Mouse (Mus musculus): Measurements from ENCODE around the gene Ssh2.
A peak's percentile ranks its signal among the peaks of the same experiment; 100 is the strongest.
"Not testable (repeated sequence)": the region's sequence is repeated elsewhere in the genome, so short reads cannot be mapped to it uniquely, and the experiment has no call there.

Ssh2 gene

DNA sequence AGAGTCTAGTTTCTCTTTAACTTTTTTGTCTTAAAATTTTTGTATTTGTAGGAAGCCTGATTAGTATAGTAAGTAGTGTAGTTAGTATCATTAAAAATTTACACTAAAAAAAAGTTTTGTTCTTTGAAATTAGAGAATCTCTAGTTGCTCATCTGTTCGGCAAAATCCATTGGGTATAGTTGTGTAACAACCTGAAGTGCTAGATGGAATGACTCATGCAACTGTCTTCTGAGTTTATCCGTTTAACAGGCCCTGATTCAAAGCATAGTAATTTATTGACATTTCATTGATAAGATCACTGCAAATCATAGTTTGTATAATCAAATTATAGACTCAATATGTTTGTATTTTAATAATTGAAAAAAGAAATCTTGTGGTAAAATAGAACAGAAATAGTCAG, 14.7 kb downstream of the Ssh2 start:
- DNase-seq (ENCODE audit: low spot score in 2 of 2), result no peak

DNA sequence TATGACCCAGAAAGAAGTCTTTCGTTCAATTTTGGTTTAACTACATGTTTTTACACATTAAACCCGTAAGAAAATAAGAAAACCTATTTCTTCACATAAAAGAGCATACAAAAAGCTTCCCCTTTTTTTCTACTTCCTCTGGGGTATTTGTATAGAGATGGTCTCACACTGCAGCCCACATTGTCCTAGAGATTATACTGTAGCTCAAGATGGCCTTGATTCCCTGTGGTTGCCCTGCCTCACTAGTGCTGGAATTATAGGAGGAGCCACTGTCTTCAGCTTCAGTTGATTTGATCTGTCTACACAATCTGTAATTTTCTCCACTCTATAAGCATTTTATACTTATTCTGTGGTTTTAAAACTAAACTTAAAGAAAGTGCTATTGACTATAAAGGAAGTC, 15.4 kb downstream of the Ssh2 start:
- DNase-seq (ENCODE audit: low spot score in 2 of 2), result no peak

GRCm38 (mm10) chr11:77235267-77235666, 19.2 kb downstream of the Ssh2 start:
- DNase-seq (ENCODE audit: low spot score in 2 of 2), result no peak

DNA sequence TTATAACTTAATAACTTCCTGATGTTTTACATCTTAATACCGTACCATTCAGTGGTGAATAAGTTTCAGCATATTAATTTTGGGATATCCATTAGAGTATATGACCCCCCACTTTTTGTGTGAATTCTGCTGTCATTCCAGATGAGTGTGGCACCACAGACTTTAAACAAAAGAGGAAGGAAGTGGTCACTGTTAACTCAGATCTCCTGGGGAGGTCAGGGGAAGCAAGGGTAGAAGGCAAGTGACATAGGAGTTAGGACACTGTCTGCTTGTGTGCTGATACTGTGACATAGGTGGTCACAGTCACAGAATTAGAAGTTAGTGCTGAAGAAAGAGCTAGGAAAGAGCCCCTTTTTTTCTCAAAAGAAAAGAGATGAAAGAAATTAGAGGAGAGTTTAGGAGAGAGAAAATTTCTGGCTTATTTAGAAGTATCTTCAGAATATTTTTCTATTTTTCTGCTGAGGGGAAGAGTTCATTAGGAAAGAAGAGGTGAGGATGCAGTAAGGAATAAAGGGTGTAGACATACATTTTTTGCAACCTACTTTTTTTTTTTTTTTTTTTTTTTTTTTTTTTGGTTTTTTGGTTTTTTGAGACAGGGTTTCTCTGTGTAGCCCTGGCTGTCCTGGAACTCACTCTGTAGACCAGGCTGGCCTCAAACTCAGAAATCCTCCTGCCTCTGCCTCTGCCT, 23.7 kb downstream of the Ssh2 start:
- DNase-seq (ENCODE audit: low spot score in 2 of 2), result peak; percentile 17 to 24

DNA sequence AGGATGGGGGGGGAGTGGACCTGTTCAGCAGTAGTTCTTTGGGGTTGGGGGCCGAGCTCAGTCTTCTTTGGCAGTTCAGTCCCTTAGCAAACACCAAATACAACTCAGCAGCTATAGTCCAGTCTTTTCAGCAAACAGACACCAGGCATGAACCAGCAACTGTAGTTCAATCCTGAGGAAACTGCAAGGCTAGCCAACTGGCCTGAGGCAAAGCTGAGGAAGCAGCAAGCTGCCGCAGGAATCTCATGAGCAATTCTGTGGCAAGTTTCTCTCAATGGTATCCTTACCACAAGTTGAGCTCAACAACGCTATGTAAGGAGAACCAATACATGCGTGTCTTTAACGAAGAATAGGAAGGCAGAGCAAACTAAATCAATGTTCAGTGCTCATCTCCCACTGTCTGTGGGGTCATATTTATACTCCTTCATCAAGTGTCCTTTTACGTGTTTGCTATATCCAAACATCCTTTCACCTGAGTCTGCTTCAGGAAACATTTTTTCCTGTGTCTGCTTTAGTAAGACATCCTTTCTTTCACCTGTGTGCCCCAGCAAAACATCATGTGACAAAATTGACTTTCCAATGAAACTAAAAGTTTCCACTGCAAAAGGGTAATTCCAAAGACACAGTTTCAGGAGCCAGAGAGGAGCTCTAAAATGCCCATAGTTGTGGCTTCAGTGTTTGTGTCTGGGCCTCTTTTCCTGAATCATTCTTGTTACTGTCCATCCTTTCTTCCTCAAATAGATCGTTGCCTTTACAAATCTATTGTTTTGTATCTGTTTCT, 24.6 kb downstream of the Ssh2 start:
- no peak for DNase-seq (ENCODE audit: low spot score in 2 of 2)

- DNase-seq (ENCODE audit: low spot score in 2 of 2), result no peak
Measured at GRCm38 (mm10) chr11:77242912-77243311, 26.8 kb downstream of the Ssh2 start.

DNA sequence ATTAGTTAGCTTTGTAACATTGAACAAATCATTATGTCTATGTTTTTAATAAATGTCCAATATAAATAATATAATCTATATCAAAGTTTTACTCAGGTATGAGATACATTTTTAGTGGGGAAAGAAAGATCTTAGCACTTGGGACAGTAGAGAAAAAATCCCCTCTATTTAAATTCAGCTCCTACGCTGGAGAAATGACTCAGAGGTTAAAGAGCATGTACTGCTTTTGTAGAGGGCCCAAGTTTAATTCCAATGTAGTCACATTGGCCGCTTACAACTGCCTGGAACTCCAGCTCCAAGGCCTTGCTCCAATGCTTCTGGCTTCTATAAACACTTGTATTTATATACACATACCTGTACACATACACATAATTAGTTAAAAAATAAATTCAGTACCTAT, 36.7 kb downstream of the Ssh2 start:
- no peak for DNase-seq (ENCODE audit: low spot score in 2 of 2)

GRCm38 (mm10) chr11:77259441-77259840, 43.4 kb downstream of the Ssh2 start:
- no peak for DNase-seq (ENCODE audit: low spot score in 2 of 2)

DNA sequence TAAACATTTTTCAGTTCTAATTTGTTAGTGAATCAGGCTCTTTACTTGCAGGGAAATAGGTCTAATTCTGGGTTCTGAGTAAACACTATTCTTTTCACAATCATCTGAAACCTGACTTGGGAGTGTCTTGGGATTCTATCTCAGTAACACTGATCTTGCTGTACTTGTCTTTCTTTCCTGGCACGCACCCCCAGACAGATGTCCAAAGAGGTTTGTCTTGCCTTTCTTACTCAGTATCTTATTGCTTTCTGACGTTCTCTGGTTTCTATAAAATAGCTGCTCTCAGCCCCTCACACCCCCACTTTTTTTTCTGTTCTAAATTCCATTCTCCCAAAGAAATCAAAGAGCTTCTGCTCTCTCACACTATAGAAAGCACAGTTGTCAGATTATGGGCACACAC, 51.3 kb downstream of the Ssh2 start:
- no peak for DNase-seq (ENCODE audit: low spot score in 2 of 2)

- DNase-seq (ENCODE audit: low spot score in 2 of 2), result no peak
Measured at GRCm38 (mm10) chr11:77276000-77276399, 59.9 kb downstream of the Ssh2 start.

- not testable (repeated sequence) for DNase-seq (ENCODE audit: low spot score in 2 of 2)
Measured at GRCm38 (mm10) chr11:77278538-77278937, 62.5 kb downstream of the Ssh2 start.

DNA sequence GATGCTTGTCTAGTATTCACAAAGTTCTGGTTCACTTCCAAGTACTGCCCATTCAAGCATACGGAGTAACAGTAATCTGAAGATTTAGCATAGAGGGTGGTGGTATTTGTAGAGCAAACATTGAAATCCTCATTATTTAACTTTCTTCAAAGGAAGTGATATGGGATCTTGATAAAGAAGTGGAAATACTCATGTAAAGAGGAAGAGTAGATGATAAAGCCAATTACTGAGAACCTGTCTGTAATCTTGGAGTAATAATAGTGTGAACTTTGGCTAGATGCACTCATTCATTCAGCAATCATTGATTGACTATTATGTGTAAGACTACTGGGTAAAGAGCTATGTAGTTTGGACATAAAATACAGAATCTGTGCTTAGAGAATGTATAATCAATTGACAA, 64.1 kb downstream of the Ssh2 start:
- no peak for DNase-seq (ENCODE audit: low spot score in 2 of 2)

DNA sequence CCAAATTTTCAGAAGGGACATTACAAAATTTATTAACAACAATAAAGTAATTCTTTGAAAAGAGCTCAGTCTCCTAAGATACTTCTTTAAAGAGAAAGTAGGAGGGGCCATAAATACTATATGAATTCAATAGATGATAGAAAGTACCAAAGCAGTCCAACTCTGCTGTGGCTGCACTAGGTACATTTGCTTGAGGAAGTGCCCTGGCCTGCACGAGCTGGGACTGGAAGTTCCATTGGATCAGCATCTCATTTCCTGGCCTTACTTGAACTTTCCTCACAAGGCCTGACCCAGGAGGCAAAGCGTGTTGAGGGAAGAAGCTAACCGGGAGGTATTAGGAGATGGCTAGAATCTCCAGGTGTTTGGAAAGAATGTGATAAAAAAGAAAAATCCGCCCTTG, 75.4 kb downstream of the Ssh2 start:
- DNase-seq (ENCODE audit: low spot score in 2 of 2), result no peak

DNA sequence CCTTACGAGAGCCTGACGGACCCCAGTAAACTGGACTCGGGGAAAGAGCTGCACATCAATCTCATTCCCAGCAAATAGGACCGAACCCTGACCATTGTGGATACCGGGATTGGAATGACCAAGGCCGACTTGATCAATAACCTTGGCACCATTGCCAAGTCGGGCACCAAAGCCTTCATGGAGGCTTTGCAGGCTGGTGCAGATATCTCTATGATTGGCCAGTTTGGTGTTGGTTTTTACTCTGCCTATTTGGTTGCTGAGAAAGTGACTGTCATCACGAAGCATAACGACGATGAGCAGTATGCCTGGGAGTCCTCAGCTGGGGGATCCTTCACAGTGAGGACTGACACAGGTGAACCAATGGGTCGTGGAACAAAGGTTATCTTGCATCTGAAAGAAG, 77.6 kb downstream of the Ssh2 start:
- not testable (repeated sequence) for DNase-seq (ENCODE audit: low spot score in 2 of 2)

DNA sequence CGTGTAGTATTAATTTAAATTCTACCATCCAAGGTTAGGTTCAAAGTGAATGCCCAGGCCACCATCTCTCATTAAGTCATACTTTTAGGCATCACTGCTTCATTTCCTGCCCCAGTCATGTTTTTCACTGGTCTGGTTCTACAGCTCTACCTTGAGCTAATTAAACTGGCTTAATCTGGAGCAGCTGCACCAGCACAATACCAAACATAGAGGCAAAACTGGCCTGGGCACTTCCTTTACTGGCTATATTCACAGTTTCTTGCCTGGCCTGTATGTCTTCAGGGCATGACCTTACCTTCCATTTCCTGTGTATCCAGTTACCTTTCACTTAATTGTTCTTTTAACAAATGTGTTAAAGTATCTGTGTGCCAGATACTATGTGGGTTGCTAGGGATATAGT, 81.2 kb downstream of the Ssh2 start:
- DNase-seq (ENCODE audit: low spot score in 2 of 2), result no peak

DNA sequence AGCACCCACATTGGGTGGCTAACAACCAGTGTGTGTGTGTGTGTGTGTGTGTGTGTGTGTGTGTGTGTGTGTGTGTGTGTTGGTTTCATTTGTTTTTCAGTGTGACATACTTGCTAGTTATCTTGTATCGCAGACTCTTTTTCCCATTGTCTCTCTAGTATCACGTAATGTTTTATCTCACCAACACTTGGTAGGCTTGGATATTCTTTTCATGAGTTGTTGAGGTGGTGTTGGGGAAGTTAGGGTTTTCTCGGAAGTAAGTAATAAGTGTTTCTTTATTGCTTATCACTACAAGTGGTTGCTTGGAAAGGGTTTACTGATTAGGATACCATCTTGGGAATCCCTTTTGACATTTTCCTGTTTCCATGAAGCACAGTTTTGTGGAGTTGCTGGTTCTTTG, 91.1 kb downstream of the Ssh2 start:
- DNase-seq (ENCODE audit: low spot score in 2 of 2), result no peak

DNA sequence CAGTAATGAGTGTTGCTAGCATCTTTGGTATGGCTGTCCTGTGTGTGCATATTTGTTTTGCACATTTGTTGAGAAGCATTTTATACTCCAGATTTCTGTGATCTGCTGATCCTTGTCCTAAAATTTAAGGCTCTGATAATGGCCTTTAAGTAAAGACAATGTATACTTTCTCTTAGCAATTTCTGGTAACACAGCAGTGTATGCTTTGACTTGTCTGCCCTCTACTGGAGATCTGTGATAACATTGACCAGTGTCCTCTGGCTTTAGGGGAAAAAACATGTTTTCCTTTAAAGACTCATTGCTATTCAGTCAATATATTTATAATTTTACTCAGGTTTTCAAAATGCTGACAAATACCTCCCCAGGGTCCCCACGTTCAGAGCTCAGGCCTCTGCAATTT, 92.4 kb downstream of the Ssh2 start:
- peak; percentile 21 to 38 for DNase-seq (ENCODE audit: low spot score in 2 of 2)

DNA sequence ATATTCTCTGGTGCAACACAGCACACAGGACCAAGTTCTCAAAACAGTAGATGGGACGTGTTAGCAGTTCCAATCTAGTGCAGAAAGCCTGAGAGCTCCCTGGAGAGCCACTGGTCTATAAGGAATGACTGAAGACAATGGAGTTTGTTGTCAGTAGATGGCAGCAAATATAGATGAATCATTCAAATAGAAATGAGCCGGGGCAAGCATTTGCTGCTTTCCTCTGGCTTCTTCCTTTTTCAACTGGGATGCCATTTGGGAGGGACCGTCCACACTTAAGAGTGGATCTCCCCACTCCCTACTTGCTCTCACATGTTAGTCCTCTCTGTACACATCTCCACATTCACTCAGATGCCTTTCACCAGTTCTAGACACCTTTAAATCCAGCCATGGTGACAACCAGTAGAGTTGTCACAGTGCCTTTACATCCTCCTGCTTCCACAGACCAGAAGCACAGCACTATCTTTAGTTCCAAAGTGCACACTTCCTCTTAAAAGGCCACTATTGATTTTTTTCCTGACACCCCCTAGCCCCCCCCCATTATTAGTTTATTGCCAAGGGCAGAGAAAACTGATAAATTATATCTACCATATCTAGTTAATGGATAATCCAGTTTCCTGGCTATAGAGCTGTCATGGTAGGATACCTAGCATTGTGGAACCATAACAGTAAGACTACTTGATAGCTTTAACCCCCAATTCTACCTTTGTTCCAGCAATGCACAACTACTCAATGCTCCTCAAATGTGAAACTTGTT, 101.8 kb downstream of the Ssh2 start:
- DNase-seq (ENCODE audit: low spot score in 2 of 2), result no peak

DNA sequence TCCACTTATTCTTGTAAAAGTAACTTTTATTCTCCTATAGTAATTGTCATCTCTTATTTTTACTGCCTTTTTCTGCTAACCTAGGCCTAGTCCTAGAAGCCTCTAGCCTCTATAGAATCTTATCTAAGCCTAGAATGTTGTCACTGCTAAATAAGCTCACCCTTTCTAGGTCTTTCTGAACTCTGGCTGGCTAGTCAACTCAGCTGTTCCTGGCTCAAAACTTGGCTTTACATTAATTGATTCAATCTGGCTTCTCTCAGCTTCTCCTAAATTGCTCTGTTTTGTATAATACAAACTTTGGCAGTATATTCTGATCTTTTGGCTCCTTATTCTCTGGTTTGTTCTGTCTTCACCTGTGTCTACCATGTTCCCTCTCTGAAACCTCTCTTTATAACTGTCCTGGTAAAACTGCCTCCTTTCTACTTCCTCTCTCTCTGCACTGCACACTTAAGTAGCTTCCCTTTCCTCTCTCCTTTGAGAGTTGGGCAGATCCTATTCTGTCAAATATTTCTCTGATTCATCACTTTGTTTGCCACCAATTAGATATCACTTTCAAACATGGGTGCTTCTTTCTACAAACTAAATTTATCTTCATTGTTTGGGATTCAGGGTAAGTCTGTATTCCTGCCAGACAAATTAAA, 102.5 kb downstream of the Ssh2 start:
- DNase-seq (ENCODE audit: low spot score in 2 of 2), result no peak

DNA sequence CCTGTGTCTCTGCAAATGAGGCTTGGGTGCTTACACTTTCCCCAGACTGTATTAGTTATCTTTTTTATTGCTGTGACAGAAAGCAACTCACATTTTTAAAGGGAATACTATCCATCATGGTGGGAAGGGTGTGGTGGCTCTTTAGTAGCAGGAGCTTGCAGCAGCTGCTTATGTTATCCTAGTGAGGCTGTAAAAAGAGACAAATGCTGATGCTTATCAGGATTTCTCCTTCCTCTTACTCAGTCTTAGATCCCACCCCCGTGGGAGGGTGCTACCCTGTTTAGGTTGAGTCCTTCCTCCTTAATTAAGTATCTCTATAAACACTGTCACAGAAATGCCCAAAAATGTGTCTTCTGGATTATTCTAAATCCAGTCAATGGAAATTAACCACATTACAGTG, 105.1 kb downstream of the Ssh2 start:
- DNase-seq (ENCODE audit: low spot score in 2 of 2), result no peak

- no peak for DNase-seq (ENCODE audit: low spot score in 2 of 2)
Measured at GRCm38 (mm10) chr11:77330529-77330928, 114.4 kb downstream of the Ssh2 start.

GRCm38 (mm10) chr11:77347273-77347672, 131.2 kb downstream of the Ssh2 start:
- no peak for DNase-seq (ENCODE audit: low spot score in 2 of 2)

All from natural killer cell, adult 2 months (primary cell).